Mouse (Mus musculus) lung, postnatal 10 days (tissue): ENCODE measurements around the gene Sgta.
A peak's percentile ranks its signal among the peaks of the same experiment; 100 is the strongest.
"Not testable (repeated sequence)": the region's sequence is repeated elsewhere in the genome, so short reads cannot be mapped to it uniquely, and the experiment has no call there.

Experiments
- DNase-seq: peaks from one replicate; pipeline ENCODE4 v3.0.0; 2021

Gene Sgta

GRCm38 (mm10) chr10:81059603-81060543 lies at the start of gene Sgta:
Gene Sgta, minus strand, starts transcription at chr10:81060181.
- peak; percentile 100 for DNase-seq

GRCm38 (mm10) chr10:81106113-81106721 lies 46.2 kb upstream of the Sgta start:
- DNase-seq: peak; percentile 92

GRCm38 (mm10) chr10:81105565-81106112 lies 45.7 kb upstream of the Sgta start, which contains the start of gene Map2k2:
Gene Map2k2, plus strand, starts transcription at chr10:81105915.
- peak; percentile 99 for DNase-seq

GRCm38 (mm10) chr10:81094931-81095678 lies 35.1 kb upstream of the Sgta start:
- no peak for DNase-seq

GRCm38 (mm10) chr10:81092465-81093250 lies 32.7 kb upstream of the Sgta start:
- peak; percentile 66 for DNase-seq

- DNase-seq: no peak
These were observed 30.6 kb upstream of the Sgta start for GRCm38 (mm10) chr10:81090621-81091020.

- DNase-seq: no peak
These were observed 29.2 kb upstream of the Sgta start for GRCm38 (mm10) chr10:81089216-81089615.

- DNase-seq: peak; percentile 41
These were observed 27.0 kb upstream of the Sgta start for GRCm38 (mm10) chr10:81087021-81087420.

GRCm38 (mm10) chr10:81082168-81082960 lies 22.4 kb upstream of the Sgta start:
- peak; percentile 82 for DNase-seq

GRCm38 (mm10) chr10:81080008-81080655 lies 20.2 kb upstream of the Sgta start:
- DNase-seq: no peak

GRCm38 (mm10) chr10:81077916-81078315 lies 17.9 kb upstream of the Sgta start:
- no peak for DNase-seq

GRCm38 (mm10) chr10:81076356-81076755 lies 16.4 kb upstream of the Sgta start:
- no peak for DNase-seq

GRCm38 (mm10) chr10:81075734-81076133 lies 15.8 kb upstream of the Sgta start:
- DNase-seq: no peak

GRCm38 (mm10) chr10:81073464-81073863 lies 13.5 kb upstream of the Sgta start:
- DNase-seq: no peak

- DNase-seq: no peak
These were observed 12.3 kb upstream of the Sgta start for GRCm38 (mm10) chr10:81072290-81072689.

- DNase-seq: peak; percentile 99
These were observed 9.9 kb upstream of the Sgta start, which contains the start of gene Thop1 for GRCm38 (mm10) chr10:81069836-81070235. Gene Thop1, plus strand, starts transcription at chr10:81070035.

GRCm38 (mm10) chr10:81068706-81069105 lies 8.7 kb upstream of the Sgta start:
- DNase-seq: no peak

GRCm38 (mm10) chr10:81064519-81064918 lies 4.5 kb upstream of the Sgta start:
- not testable (repeated sequence) for DNase-seq

- peak; percentile 42 for DNase-seq
These were observed 2.7 kb upstream of the Sgta start for GRCm38 (mm10) chr10:81062710-81063109.

GRCm38 (mm10) chr10:81058896-81059295 lies 1.1 kb downstream of the Sgta start:
- no peak for DNase-seq
